Mouse (Mus musculus) brain, embryonic 14.5 days (tissue): ENCODE results near the gene Carmil1.

Experiments
- CTCF ChIP-seq: fragments of 200-500 bp; IDR thresholded peaks from 2 replicates; pipeline ENCODE4 v1.5.1; 2012; ENCODE audit warnings: inconsistent platforms, mild to moderate bottlenecking, moderate library complexity, borderline replicate concordance; ENCODE audit not compliant: insufficient read depth, insufficient read length; ENCODE audit errors: extremely low read depth
- POLR2A ChIP-seq: fragments of 200-500 bp; IDR thresholded peaks from 2 replicates; pipeline ENCODE4 v1.6.1; 2012; ENCODE audit warnings: mild to moderate bottlenecking, inconsistent platforms, borderline replicate concordance; ENCODE audit not compliant: poor library complexity, insufficient read depth, insufficient read length, severe bottlenecking; ENCODE audit errors: extremely low read depth

DNA sequence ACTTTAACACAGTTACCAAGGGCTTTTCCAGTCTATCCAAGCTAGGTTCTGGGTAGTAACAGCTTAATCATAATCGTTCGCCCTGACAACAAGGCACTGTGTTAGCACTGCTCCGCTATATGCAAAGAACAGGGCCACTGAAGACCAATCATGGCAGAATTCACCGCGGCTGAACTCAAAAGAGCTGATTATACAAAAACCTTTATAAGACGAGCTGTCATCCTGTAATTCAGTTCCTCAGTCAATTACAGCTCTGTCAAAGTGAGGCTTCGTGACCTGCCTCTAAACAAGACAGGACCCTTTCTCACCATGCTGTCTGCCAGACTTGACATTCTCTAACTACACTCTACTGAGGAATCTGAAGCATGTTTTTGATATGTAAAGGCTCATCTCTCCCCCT is 170.3 kb downstream of the Carmil1 start:
- TF ChIP-seq CTCF (no peak), POLR2A (no peak)
